Mouse (Mus musculus) retina, adult 2 months (tissue): Measurements from ENCODE around the gene Cand2.
A peak's percentile ranks its signal among the peaks of the same experiment; 100 is the strongest.

ENCODE experiments used
- DNase-seq: peaks from one replicate; pipeline ENCODE4 v3.0.0-alpha.2; 2012; ENCODE audit warnings: low read depth, low spot score

Cand2 gene

DNA sequence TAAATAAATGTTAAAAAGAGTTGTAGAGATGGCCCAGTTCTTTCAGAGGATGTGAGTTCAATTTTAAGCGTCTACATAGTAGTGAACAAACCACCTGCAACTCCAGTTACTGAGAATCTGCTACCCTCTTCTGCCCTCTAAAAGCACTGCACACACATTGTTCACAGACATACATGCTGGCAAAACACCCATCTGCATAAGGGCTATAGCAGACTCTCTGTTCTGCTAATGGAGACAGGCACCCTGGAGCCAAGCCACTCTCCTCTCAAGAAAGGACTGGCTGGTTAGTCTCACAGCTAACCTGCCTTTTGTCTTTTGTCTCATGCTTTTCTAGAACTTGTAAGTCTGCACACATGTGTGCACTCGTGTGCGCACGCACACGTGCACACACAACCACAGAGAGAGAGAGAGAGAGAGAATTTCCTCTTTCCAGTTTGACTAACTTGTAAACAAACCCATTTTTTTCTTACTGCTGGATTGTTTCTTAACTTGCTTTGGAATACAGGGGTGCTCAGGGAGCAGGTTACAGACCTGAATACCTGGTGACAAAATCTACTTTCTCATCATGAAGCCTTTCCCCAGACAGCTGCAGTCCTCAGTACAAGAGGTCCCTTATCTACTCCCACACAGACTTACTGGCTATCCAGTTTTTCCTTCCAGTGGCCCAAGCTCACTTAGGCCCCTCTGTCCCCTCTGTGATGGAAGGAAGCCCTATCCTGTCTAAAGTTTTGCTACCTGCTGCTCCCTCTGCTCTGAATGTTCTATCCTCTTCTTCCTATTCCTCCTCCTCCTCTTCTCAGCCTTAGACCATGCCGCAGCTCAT is 56.7 kb downstream of the Cand2 start:
- DNase-seq = no peak

- no peak for DNase-seq
Observed at GRCm38 (mm10) chr6:115832152-115832850, 58.0 kb downstream of the Cand2 start.

GRCm38 (mm10) chr6:115833861-115834260 is 59.5 kb downstream of the Cand2 start:
- no peak for DNase-seq

GRCm38 (mm10) chr6:115838161-115838597 is 63.8 kb downstream of the Cand2 start, which contains the start of gene Efcab12:
Efcab12 (minus strand) TSS chr6:115838412.
- DNase-seq = peak; percentile 40

DNA sequence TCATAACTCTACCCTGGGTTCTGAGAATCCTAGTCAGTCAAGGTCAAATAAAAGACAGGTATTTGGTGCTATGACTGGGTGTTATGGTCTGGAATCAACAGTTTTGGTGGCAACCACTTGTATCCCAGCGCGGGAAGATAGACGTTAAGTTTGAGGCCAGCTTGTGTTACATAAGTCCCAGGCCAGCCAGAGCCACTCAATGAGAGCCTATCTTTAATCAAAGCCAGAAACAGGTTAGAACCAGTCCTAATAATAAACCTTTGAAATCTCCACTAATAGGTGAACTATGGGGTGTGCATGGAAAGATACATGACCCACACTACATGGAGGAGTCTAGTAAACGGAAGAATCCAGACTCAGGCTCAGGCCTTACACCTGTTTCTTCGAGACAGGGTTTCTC is 64.4 kb downstream of the Cand2 start:
- DNase-seq = no peak

DNA sequence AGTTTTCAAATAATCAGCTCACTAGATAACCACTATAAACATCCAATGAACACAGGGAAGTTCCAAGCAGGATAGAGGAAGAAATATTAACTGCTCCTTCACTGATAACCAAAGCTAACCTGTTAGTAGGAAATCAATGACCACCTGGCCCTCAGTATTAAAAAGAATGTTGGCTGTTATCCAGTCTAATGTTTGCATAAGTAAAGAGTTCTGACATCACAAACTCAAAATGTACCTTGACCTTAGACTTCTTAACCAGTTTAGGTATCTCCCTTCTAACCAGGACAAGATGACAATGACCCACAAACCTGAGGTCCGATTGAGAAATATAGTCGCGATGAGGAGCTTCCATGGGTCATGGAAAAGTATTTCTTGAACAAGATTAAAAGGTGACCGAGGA is 70.7 kb downstream of the Cand2 start:
- DNase-seq = no peak

DNA sequence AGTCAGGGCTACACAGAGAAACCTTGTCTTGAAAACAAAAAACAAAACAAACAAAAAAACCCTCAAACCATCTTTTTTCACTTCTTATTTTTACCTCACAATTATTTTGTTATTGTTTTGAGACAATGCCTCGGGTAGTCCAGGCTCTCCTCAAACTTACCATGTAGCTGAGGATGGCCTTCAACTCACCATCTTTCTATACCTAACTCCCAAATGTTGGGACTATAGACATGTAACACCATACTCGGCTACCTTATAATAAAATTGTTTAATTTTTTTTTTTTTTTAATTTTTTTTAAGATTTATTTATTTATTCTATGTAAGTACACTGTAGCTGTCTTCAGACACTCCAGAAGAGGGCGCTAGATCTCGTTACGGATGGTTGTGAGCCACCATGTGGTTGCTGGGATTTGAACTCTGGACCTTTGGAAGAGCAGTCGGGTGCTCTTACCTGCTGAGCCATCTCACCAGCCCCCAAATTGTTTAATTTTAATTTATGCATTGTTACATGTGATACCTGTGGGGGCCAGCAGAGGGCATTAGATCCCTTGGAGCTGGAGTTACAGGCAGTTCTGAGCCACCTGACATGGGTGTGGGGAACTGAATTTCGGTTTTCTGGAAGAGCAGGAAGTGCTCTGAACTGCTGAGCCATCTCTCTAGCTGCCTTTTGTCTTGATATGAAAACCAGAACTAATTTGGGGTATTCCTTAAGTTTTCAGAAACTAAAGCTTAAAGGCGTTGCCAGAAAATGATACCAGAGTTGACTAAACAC is 72.5 kb downstream of the Cand2 start:
- DNase-seq = no peak

DNA sequence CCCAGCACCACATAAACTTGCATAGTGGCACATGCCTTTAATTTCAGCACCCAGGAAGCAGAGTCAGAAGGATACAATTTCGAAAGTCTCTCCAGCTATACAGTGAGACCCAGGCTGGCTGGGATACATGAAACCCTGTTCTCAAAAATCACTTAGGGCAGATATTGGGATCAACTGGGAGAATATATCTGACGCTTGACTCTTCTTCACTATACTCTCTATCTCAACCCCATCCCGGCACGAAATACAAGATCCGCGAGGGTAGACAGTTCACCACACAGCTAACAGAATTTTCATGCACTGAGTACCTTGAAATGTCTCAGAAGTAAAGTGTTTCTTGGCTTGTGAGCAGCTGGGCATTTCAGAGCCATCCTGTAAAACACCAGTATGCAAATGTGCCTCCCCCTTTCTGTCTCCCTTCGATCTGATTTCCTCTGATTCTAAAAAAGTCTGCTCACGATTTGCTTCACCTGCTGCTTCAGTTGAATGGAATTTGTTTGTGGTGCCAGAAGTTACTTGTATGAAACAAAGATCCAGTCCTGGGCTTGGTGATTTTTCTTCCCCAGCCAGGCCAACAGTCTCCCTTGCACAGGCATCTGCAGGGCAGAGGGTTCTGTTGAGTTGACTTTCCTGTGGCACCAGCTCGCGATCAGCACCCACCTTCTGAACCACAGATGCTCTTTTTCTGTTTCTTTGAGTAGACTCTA is 74.4 kb downstream of the Cand2 start:
- no peak for DNase-seq

GRCm38 (mm10) chr6:115852446-115853090 is 78.2 kb downstream of the Cand2 start:
- DNase-seq = no peak

DNA sequence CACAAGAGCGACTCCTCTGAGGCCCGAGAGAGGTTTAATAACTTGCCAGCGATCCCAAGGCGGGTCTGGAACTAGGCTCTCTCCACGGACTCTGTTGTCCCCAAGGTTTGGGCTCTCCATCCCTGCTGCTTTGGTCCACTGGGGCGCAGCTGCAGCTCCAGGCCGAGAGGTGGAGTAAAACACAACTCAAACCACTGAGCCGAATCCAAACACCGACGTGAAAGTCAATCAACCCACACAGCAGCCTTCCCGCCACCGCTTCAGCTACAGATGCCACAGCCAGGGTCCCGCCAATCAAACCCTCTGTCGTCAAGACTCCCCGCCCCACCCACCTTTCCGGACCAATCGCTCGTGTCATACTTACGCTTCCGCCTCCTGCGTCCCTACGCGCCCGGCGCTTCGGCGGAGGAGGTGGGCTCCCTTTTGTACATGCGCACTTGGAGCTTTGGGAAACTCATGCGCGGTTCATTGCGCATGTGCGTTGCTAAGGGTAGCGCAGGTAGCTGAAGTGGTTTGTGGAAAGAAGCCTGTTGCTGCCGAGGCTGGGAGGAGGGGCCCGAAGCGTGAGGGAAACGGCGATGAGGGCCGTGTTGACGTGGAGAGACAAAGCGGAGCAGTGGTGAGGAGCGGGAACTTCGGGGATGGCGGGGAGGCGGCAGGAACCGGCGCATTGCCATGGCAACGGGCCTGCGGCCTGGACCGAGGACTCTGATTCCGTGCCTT is 78.9 kb downstream of the Cand2 start, which contains the start of the genes Mbd4 and Ift122:
Gene Mbd4, minus strand, starts transcription at position 281 of the 723 bp plus-strand sequence.
Gene Ift122, plus strand, starts transcription at position 380 of the 723 bp plus-strand sequence.
- peak; percentile 96 for DNase-seq

- no peak for DNase-seq
Observed at GRCm38 (mm10) chr6:115853985-115854384, 79.6 kb downstream of the Cand2 start.

DNA sequence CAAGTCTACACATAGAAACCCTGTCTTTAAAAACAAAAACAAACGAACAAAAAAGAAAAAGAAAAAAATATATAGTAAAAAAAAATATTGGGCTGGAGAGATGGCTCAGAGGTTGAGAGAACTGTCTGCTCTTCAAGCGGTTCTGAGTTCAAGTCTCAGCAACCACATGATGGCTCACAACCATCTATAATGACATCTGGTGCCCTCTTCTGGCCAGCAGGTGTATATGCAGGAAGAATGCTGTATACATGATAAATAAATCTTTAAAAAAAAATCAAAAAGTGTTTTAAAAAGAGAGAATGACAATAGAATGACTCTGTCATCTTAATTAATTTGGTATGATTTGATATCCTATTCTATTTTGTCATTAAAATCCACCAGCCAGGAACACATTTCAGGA is 80.1 kb downstream of the Cand2 start:
- no peak for DNase-seq
